Mouse (Mus musculus) neural tube, embryonic 11.5 days (tissue): ENCODE measurements at regions not wholly inside any gene's neighbourhood (a gene's known extent, or its start where the extent isn't known, plus 50 kb on each side); places are given as distances from the start of the nearest gene placed in this dataset.

Source experiments
- ATAC-seq: fragments of 200-750 bp; cut with Nextera tagmentation; 2 replicates; pipeline ENCODE4 v1.8.0; 2017; ENCODE audit warnings: moderate number of reproducible peaks, mild to moderate bottlenecking, moderate TSS enrichment, moderate library complexity; ENCODE audit not compliant: insufficient read depth, low FRiP score, low TSS enrichment
- DNase-seq: peaks from one replicate; pipeline ENCODE4 v3.0.0-alpha.2; 2015; ENCODE audit warnings: low spot score
- H3K27ac ChIP-seq: fragments of 300-500 bp; sonication (generic); 2 replicates; pipeline ENCODE4 v1.5.1; 2014; ENCODE audit warnings: low read depth, mild to moderate bottlenecking, low read length
- H3K27me3 ChIP-seq: fragments of 300-500 bp; sonication (generic); 2 replicates; pipeline ENCODE4 v1.6.1; 2014; ENCODE audit warnings: mild to moderate bottlenecking, low read length, mixed read lengths; ENCODE audit not compliant: control insufficient read depth, insufficient read depth
- H3K36me3 ChIP-seq: fragments of 300-500 bp; sonication (generic); 2 replicates; pipeline ENCODE4 v1.6.1; 2014; ENCODE audit warnings: mild to moderate bottlenecking, low read length, moderate library complexity, mixed read lengths; ENCODE audit not compliant: control insufficient read depth, insufficient read depth
- H3K4me1 ChIP-seq: fragments of 300-500 bp; sonication (generic); 2 replicates; pipeline ENCODE4 v1.6.1; 2014; ENCODE audit warnings: low read length, mixed read lengths; ENCODE audit not compliant: control insufficient read depth, insufficient read depth
- H3K4me2 ChIP-seq: fragments of 300-500 bp; sonication (generic); 2 replicates; pipeline ENCODE4 v1.6.1; 2014; ENCODE audit warnings: low read depth, mild to moderate bottlenecking, moderate library complexity
- H3K4me3 ChIP-seq: fragments of 300-500 bp; sonication (generic); 2 replicates; pipeline ENCODE4 v1.5.1; 2014; ENCODE audit warnings: low read depth, low read length
- H3K9ac ChIP-seq: fragments of 300-500 bp; sonication (generic); 2 replicates; pipeline ENCODE4 v1.6.1; 2014; ENCODE audit warnings: mild to moderate bottlenecking, low read length
- H3K9me3 ChIP-seq: fragments of 300-500 bp; sonication (generic); 2 replicates; pipeline ENCODE4 v1.6.1; 2016; ENCODE audit warnings: low read length; ENCODE audit not compliant: control insufficient read depth
- WGBS: fragments of 180-500 bp; shearing (Covaris S2); extraction: QIAGEN DNeasy Blood & Tissue Kit; methylation state at CpG from one replicate; pipeline ENCODE4 v1.1.7; 2014; 5-methylcytosine and 5-hydroxymethylcytosine counted together

- Histone ChIP-seq H3K36me3 (no peaks in the 10 kb centered on the region), H3K27ac (no peak overlapping the region), H3K4me2 (no peak overlapping the region), H3K27me3 (no peaks in the 10 kb centered on the region), H3K4me1 (no peaks in the 10 kb centered on the region), H3K9ac (no peak overlapping the region), H3K4me3 (no peak overlapping the region), H3K9me3 (no peaks in the 10 kb centered on the region)
- ATAC-seq (no peak), DNase-seq (no peak)
- WGBS = 87% methylated on average over 12 of the region's 12 CpGs
These were observed 223.0 kb upstream of the N6amt1 start for GRCm38 (mm10) chr16:87130733-87131640.

GRCm38 (mm10) chr16:87129021-87129420 is 225.0 kb upstream of the N6amt1 start:
- Histone ChIP-seq H3K4me1 (no peaks in the 10 kb centered on the region), H3K4me2 (no peak overlapping the region), H3K4me3 (no peak overlapping the region), H3K27ac (no peak overlapping the region), H3K36me3 (no peaks in the 10 kb centered on the region), H3K9me3 (no peaks in the 10 kb centered on the region), H3K27me3 (no peaks in the 10 kb centered on the region), H3K9ac (no peak overlapping the region)
- no peak for DNase-seq
- ATAC-seq = no peak
- 91% methylated on average over 3 of the region's 3 CpGs for WGBS

- no peak overlapping the region for H3K4me3 ChIP-seq
- no peaks in the 10 kb centered on the region for H3K36me3 ChIP-seq
- H3K9ac ChIP-seq = no peak overlapping the region
- H3K27ac ChIP-seq = no peak overlapping the region
- peak; percentile 10 for DNase-seq
- no peak for ATAC-seq
- no peaks in the 10 kb centered on the region for H3K9me3 ChIP-seq
- H3K27me3 ChIP-seq = no peaks in the 10 kb centered on the region
- no peak overlapping the region for H3K4me2 ChIP-seq
- H3K4me1 ChIP-seq = no peaks in the 10 kb centered on the region
- 79% methylated on average over 13 of the region's 13 CpGs for WGBS
These were observed 225.8 kb upstream of the N6amt1 start for GRCm38 (mm10) chr16:87128230-87128629.

GRCm38 (mm10) chr16:87124519-87124918 is 229.5 kb upstream of the N6amt1 start:
- Histone ChIP-seq H3K27me3 (no peaks in the 10 kb centered on the region), H3K9ac (no peak overlapping the region), H3K4me1 (no peaks in the 10 kb centered on the region), H3K27ac (no peak overlapping the region), H3K9me3 (no peaks in the 10 kb centered on the region), H3K36me3 (no peaks in the 10 kb centered on the region), H3K4me2 (no peak overlapping the region), H3K4me3 (no peak overlapping the region)
- DNase-seq (no peak), ATAC-seq (no peak)
- 90% methylated on average over 7 of the region's 7 CpGs for WGBS

GRCm38 (mm10) chr16:87103599-87103998 is 250.4 kb upstream of the N6amt1 start:
- H3K4me1 ChIP-seq = no peaks in the 10 kb centered on the region
- H3K27ac ChIP-seq = no peak overlapping the region
- no peak for ATAC-seq
- WGBS = 79% methylated on average over 2 of the region's 2 CpGs
- no peak for DNase-seq
- H3K4me2 ChIP-seq = no peak overlapping the region
- H3K9me3 ChIP-seq = no peaks in the 10 kb centered on the region
- no peak overlapping the region for H3K9ac ChIP-seq
- H3K27me3 ChIP-seq = no peaks in the 10 kb centered on the region
- H3K4me3 ChIP-seq = no peak overlapping the region
- no peaks in the 10 kb centered on the region for H3K36me3 ChIP-seq

GRCm38 (mm10) chr16:87102057-87102456 is 251.9 kb upstream of the N6amt1 start:
- no peak for DNase-seq
- Histone ChIP-seq H3K4me3 (no peak overlapping the region), H3K4me1 (no peaks in the 10 kb centered on the region), H3K9me3 (no peaks in the 10 kb centered on the region), H3K36me3 (no peaks in the 10 kb centered on the region), H3K27me3 (no peaks in the 10 kb centered on the region), H3K27ac (no peak overlapping the region), H3K9ac (no peak overlapping the region), H3K4me2 (no peak overlapping the region)
- no peak for ATAC-seq

GRCm38 (mm10) chr16:87092011-87092410 is 262.0 kb upstream of the N6amt1 start:
- no peaks in the 10 kb centered on the region for H3K36me3 ChIP-seq
- H3K4me2 ChIP-seq = no peak overlapping the region
- DNase-seq (no peak), ATAC-seq (no peak)
- H3K4me1 ChIP-seq = no peaks in the 10 kb centered on the region
- no peak overlapping the region for H3K9ac ChIP-seq
- H3K4me3 ChIP-seq = no peak overlapping the region
- WGBS = 82% methylated on average over 2 of the region's 2 CpGs
- H3K9me3 ChIP-seq = no peaks in the 10 kb centered on the region
- no peaks in the 10 kb centered on the region for H3K27me3 ChIP-seq
- no peak overlapping the region for H3K27ac ChIP-seq

- no peak for ATAC-seq
- Histone ChIP-seq H3K27ac (no peak overlapping the region), H3K36me3 (no peaks in the 10 kb centered on the region), H3K4me3 (no peak overlapping the region), H3K9me3 (no peaks in the 10 kb centered on the region), H3K4me2 (no peak overlapping the region), H3K4me1 (no peaks in the 10 kb centered on the region), H3K9ac (no peak overlapping the region), H3K27me3 (no peaks in the 10 kb centered on the region)
- no peak for DNase-seq
- 86% methylated on average over 3 of the region's 3 CpGs for WGBS
These were observed 264.7 kb upstream of the N6amt1 start for GRCm38 (mm10) chr16:87089322-87089721.

- no peak overlapping the region for H3K4me2 ChIP-seq
- DNase-seq = no peak
- WGBS = 64% methylated on average over 2 of the region's 2 CpGs
- H3K27me3 ChIP-seq = no peaks in the 10 kb centered on the region
- no peak overlapping the region for H3K9ac ChIP-seq
- no peak overlapping the region for H3K4me3 ChIP-seq
- H3K9me3 ChIP-seq = no peaks in the 10 kb centered on the region
- no peak for ATAC-seq
- no peak overlapping the region for H3K27ac ChIP-seq
- no peaks in the 10 kb centered on the region for H3K36me3 ChIP-seq
- no peaks in the 10 kb centered on the region for H3K4me1 ChIP-seq
These were observed 270.5 kb upstream of the N6amt1 start for GRCm38 (mm10) chr16:87083505-87083904.
